In the genomic region with DNA sequence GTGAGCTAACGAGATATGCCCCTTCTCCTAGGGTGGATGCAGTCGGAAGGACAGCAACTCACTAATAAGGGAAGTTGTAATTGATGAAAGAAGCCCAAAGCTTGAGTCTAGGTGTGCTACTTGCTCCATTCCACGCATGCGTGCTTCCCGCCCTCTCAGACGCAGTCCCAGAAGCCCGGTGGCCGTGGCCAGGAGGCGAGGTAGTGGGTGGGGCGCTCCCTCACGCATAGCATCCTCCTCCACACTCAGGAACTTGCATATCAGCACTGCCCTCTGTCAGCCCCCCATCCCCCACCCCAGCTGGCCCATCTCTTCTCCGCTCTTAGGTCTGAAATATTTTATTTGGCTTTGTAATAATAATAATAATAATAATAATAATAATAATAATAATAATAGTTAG, we compare ENCODE assay signal across 34 mouse cellular contexts. TPM values are rescaled to one million over a fixed set of nuclear protein-coding genes. Genes with fewer than 3 reads are reported as not detected.
DNase-seq lines count a peak whose midpoint lies in the region; ATAC-seq and TF ChIP-seq lines count a peak whose summit lies in the region.
"Had no signal": no experiment of that assay in that cellular context is flagged by ENCODE, and none has a peak within 500 bp of the region (broad histone marks: within the 10 kb centered on the region; RNA-seq: fewer than 3 reads in every experiment).

No protein-coding gene starts in this region.

- H3K4me3 ChIP-seq in kidney, embryonic 14.5 days (ENCODE audit: low read length) = no peak overlapping the region
- H3K4me3 ChIP-seq in midbrain, embryonic 15.5 days = no peak overlapping the region
- H3K4me3 ChIP-seq in midbrain, embryonic 16.5 days (ENCODE audit: low read depth, low read length) = no peak overlapping the region
- peak overlapping the region in 1 of 2 experiments; percentile 47; a peak in 1 of 4 replicates for H3K4me3 ChIP-seq in ES-E14 (ENCODE audit: insufficient read depth in 1 of 2, low read depth in 1 of 2, low read length in 2 of 2, poor library complexity in 1 of 2, severe bottlenecking in 1 of 2)
- H3K4me3 ChIP-seq: embryonic facial prominence, embryonic 10.5 days; embryonic facial prominence, embryonic 15.5 days; forebrain, embryonic 12.5 days; heart, embryonic 15.5 days; limb, embryonic 10.5 days; limb, embryonic 15.5 days; liver, embryonic 13.5 days; myocyte; neural tube, embryonic 12.5 days; stomach, embryonic 15.5 days had no signal

- no peak for DNase-seq in kidney, postnatal 36 days
- peak; percentile 25 for DNase-seq in ES-E14 (ENCODE audit: low read depth, low spot score)
- DNase-seq in testis, postnatal 10 days (ENCODE audit: low spot score) = peak; percentile 55
- DNase-seq in cerebellum, postnatal 36 days = no peak
- DNase-seq: adrenal gland, postnatal 25 days; cerebellum, adult 11-12 months; cerebellum, adult 9-11 months; forebrain, postnatal 0 days; gastrocnemius, postnatal 14 days; kidney, adult 8-10 months; layer of hippocampus, adult 9-11 months; liver, embryonic 13.5 days; lung, adult 18-20 months; lung, postnatal 4 days; right cerebral cortex, adult 18-20 months; thymus, adult 2 months; thymus, postnatal 36 days had no signal

- no peak overlapping the region for H3K27ac ChIP-seq in kidney, embryonic 14.5 days (ENCODE audit: low read depth, low read length)
- H3K27ac ChIP-seq in midbrain, embryonic 15.5 days = no peak overlapping the region
- no peak overlapping the region for H3K27ac ChIP-seq in midbrain, embryonic 16.5 days (ENCODE audit: low read length)
- H3K27ac ChIP-seq in ES-E14 (ENCODE audit: insufficient read depth, low read depth, low read length, poor library complexity, severe bottlenecking) = no peak overlapping the region
- H3K27ac ChIP-seq: embryonic facial prominence, embryonic 10.5 days; embryonic facial prominence, embryonic 15.5 days; forebrain, embryonic 12.5 days; heart, embryonic 15.5 days; limb, embryonic 10.5 days; limb, embryonic 15.5 days; liver, embryonic 13.5 days; neural tube, embryonic 12.5 days; stomach, embryonic 15.5 days had no signal

- ATAC-seq in kidney, embryonic 14.5 days (ENCODE audit: low FRiP score, low TSS enrichment) = peak; percentile 46; the same call in 1 of the 2 replicates
- ATAC-seq in midbrain, embryonic 15.5 days (replicated peaks) = 0 out of 2 replicates have a peak, but pooled peaks have one; percentile 19
- ATAC-seq in midbrain, embryonic 16.5 days = no peak
- ATAC-seq: CD4-positive, CD25-positive, alpha-beta regulatory T cell, adult 4 months; forebrain, postnatal 0 days; hindbrain, embryonic 16.5 days; lung, postnatal 0 days had no signal

- no peaks in the 10 kb centered on the region for H3K27me3 ChIP-seq in kidney, embryonic 14.5 days (ENCODE audit: control insufficient read depth, insufficient read depth, low read length)
- no peaks in the 10 kb centered on the region for H3K27me3 ChIP-seq in midbrain, embryonic 15.5 days (replicated peaks)
- no peaks in the 10 kb centered on the region for H3K27me3 ChIP-seq in midbrain, embryonic 16.5 days (ENCODE audit: control insufficient read depth, insufficient read depth, low read depth, low read length)
- H3K27me3 ChIP-seq: embryonic facial prominence, embryonic 15.5 days; forebrain, embryonic 12.5 days; heart, embryonic 15.5 days; limb, embryonic 15.5 days; liver, embryonic 13.5 days; neural tube, embryonic 12.5 days; stomach, embryonic 15.5 days had no signal

- in situ Hi-C loops in ES-E14 (cut with MboI; ENCODE audit: low sequenced_read_pairs in 2 of 2, unreplicated experiment in 2 of 2) = no loop called here

- H3K4me1 ChIP-seq in kidney, embryonic 14.5 days (ENCODE audit: control insufficient read depth, insufficient read depth, low read length) = no peaks in the 10 kb centered on the region
- H3K4me1 ChIP-seq in midbrain, embryonic 15.5 days = no peaks in the 10 kb centered on the region; the same call in 1 of the 2 replicates
- no peaks in the 10 kb centered on the region for H3K4me1 ChIP-seq in midbrain, embryonic 16.5 days (ENCODE audit: control insufficient read depth, insufficient read depth, low read length)
- H3K4me1 ChIP-seq in ES-E14 (ENCODE audit: control insufficient read depth in 2 of 2, insufficient read depth in 2 of 2, low read length in 2 of 2, poor library complexity in 1 of 2) = 0 out of 4 replicates have a peak, but pooled peaks cover 0 to 1% of the 10 kb centered on the region in 2 experiments
- H3K4me1 ChIP-seq: embryonic facial prominence, embryonic 10.5 days; forebrain, embryonic 12.5 days; neural tube, embryonic 12.5 days; stomach, embryonic 15.5 days had no signal

- WGBS in kidney, embryonic 14.5 days = 56% methylated on average over 12 of the region's 12 CpGs
- 66% methylated on average over 12 of the region's 12 CpGs for WGBS in midbrain, embryonic 15.5 days
- 64% methylated on average over 12 of the region's 12 CpGs for WGBS in midbrain, embryonic 16.5 days

- H3K9me3 ChIP-seq in kidney, embryonic 14.5 days (ENCODE audit: control insufficient read depth, low read length) = no peaks in the 10 kb centered on the region; the same call in 1 of the 2 replicates
- H3K9me3 ChIP-seq in midbrain, embryonic 15.5 days = no peaks in the 10 kb centered on the region
- no peaks in the 10 kb centered on the region for H3K9me3 ChIP-seq in midbrain, embryonic 16.5 days (replicated peaks; ENCODE audit: control insufficient read depth, low read length, poor library complexity, severe bottlenecking)
- H3K9me3 ChIP-seq in ES-E14 (ENCODE audit: control insufficient read depth, insufficient read depth, low read depth, low read length) = no peaks in the 10 kb centered on the region
- H3K9me3 ChIP-seq: embryonic facial prominence, embryonic 15.5 days; forebrain, embryonic 12.5 days; heart, embryonic 15.5 days; limb, embryonic 10.5 days; limb, embryonic 15.5 days; liver, embryonic 13.5 days; stomach, embryonic 15.5 days had no signal

- H3K9ac ChIP-seq in kidney, embryonic 14.5 days (ENCODE audit: low read depth, low read length) = no peak overlapping the region
- H3K9ac ChIP-seq in midbrain, embryonic 15.5 days = no peak overlapping the region
- no peak overlapping the region for H3K9ac ChIP-seq in midbrain, embryonic 16.5 days (ENCODE audit: low read depth, low read length)
- H3K9ac ChIP-seq in ES-E14 (ENCODE audit: insufficient read depth, low read depth, low read length, poor library complexity, severe bottlenecking) = 0 out of 2 replicates have a peak overlapping the region, but pooled peaks have one; percentile 36
- H3K9ac ChIP-seq: embryonic facial prominence, embryonic 15.5 days; forebrain, embryonic 12.5 days; forebrain, postnatal 0 days; heart, embryonic 15.5 days; limb, embryonic 15.5 days; liver, embryonic 13.5 days; neural tube, embryonic 12.5 days; stomach, embryonic 15.5 days had no signal

- no peak overlapping the region for H3K4me2 ChIP-seq in kidney, embryonic 14.5 days (replicated peaks; ENCODE audit: low read depth, low read length)
- H3K4me2 ChIP-seq in midbrain, embryonic 15.5 days = no peak overlapping the region
- H3K4me2 ChIP-seq in midbrain, embryonic 16.5 days (ENCODE audit: low read length) = no peak overlapping the region
- H3K4me2 ChIP-seq: embryonic facial prominence, embryonic 15.5 days; forebrain, embryonic 12.5 days; heart, embryonic 15.5 days; limb, embryonic 15.5 days; liver, embryonic 13.5 days; neural tube, embryonic 12.5 days; stomach, embryonic 15.5 days had no signal

- no peaks in the 10 kb centered on the region; the same call in 1 of the 2 replicates for H3K36me3 ChIP-seq in kidney, embryonic 14.5 days (ENCODE audit: control insufficient read depth, insufficient read depth, low read length)
- H3K36me3 ChIP-seq in midbrain, embryonic 15.5 days (replicated peaks) = no peaks in the 10 kb centered on the region
- H3K36me3 ChIP-seq in midbrain, embryonic 16.5 days (ENCODE audit: control insufficient read depth, insufficient read depth, low read length) = no peaks in the 10 kb centered on the region
- peaks cover 2% of the 10 kb centered on the region; the same call in 1 of the 2 replicates for H3K36me3 ChIP-seq in ES-E14 (ENCODE audit: control insufficient read depth, insufficient read depth, low read length, poor library complexity, severe bottlenecking)
- H3K36me3 ChIP-seq: G1E; heart, embryonic 15.5 days; liver, embryonic 13.5 days; stomach, embryonic 15.5 days had no signal

TF ChIP-seq in ES-E14, 5 proteins besides CTCF, POLR2A, EP300 and RAD21:
- no peak for TF ChIP-seq CHD2 (IDR thresholded peaks at IDR 0.05; ENCODE audit: low read depth, low read length)
- no peak for TF ChIP-seq ZC3H11A (IDR thresholded peaks at IDR 0.05; ENCODE audit: borderline replicate concordance, low read depth, low read length)
- TF ChIP-seq MAFK (IDR thresholded peaks at IDR 0.05; ENCODE audit: insufficient read depth, low read depth, low read length) = no peak
- no peak for TF ChIP-seq ZNF384 (IDR thresholded peaks at IDR 0.05; ENCODE audit: low read depth, low read length)
- no peak for TF ChIP-seq HCFC1 (IDR thresholded peaks at IDR 0.05; ENCODE audit: borderline replicate concordance, insufficient read depth, low read length)
TF ChIP-seq in ES-E14: peak in this region for 0.

RNA-seq across cellular contexts. Expression of a gene that starts 16.0 kb away (rescaled TPM):
- 7.4 and 11.5 TPM in 2 replicates for polyA plus RNA-seq in kidney, embryonic 14.5 days (2014; fragmentation: Nextera tagmentation; extraction: Ambion mirVana)
- polyA plus RNA-seq in midbrain, embryonic 15.5 days (2015; fragmentation: Nextera tagmentation; extraction: Ambion mirVana) = 3.7 and 3.9 TPM in 2 replicates
- polyA plus RNA-seq in midbrain, embryonic 16.5 days (2015; fragmentation: Nextera tagmentation; extraction: Ambion mirVana) = 3.0 and 3.3 TPM in 2 replicates
- total RNA-seq in ES-E14 (2012; rRNA removed) = 6.0 and 7.4 TPM in 2 replicates
- polyA plus RNA-seq: G1E; large intestine, adult 2 months had no signal

Comparison
In these comparisons a context has a peak if more than half of its experiments do, and no peak if none do; other contexts are left out.
1. DNase-seq: peak in ES-E14 (single experiment) and testis, postnatal 10 days (single experiment); none in kidney, postnatal 36 days (0 of 2) and cerebellum, postnatal 36 days (0 of 2).